Mouse (Mus musculus): ENCODE results near the gene Brd3os.

DNA sequence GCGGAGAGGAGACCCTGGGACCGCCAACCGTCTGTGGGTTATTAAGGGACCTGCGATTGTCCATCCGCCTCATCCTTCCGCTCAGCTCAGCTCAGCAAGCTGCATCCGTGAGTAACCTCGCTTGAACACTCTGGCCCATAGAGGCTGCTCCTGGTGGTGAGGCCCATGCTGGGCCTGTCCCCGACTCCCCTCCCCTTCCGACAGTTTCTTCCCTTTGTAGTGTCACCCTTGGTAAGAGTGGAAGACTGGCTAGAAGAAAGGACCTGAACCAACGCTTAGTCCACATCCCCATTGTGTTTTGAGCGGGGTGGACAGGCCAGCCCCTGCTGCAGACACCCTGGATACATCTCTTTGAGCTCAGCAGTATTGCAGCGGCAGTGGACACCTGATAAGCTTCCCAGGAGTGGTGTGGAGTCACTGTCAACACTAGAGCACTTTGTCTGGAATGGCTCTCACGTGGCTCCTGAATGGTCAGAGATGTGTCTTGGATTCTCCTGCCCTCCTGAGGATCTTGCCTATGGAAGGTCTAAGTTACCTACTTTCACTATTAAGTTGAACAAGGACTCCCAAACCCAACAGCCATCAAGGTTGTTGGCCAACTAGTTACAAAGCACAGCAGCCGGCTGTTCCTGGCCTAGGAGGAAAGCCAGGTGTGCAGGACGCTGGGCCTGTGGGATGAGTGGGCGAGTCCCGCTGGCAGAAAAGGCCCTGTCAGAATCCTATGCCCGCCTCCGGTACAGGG, 755 bp downstream of the Brd3os start:
- TF ChIP-seq CTCF (IDR thresholded peaks at IDR 0.05; ENCODE audit: low read depth) = no peak
- TF ChIP-seq EP300 (IDR thresholded peaks at IDR 0.05; ENCODE audit: low read depth) = no peak
